Mouse (Mus musculus) lung, adult 10 weeks (tissue): ENCODE results near the gene Olfr1049. TPM values are rescaled to one million over a fixed set of nuclear protein-coding genes. Genes with fewer than 3 reads are reported as not detected.

Experiments used
- polyA plus RNA-seq: library from polyadenylated mRNA; stranded (reverse); fragments of 350-450 nt; fragmentation: Illumina TruSeq; extraction: RNeasy Lipid Tissue Mini Kit (QIAGEN cat#74804); gene quantifications from one replicate; pipeline ENCODE4 v1.2.3, GENCODE M21; 2014; ENCODE audit warnings: low read depth, low replicate concordance; ENCODE audit not compliant: insufficient read depth

Olfr1049 gene
- polyA plus RNA-seq: not detected

GRCm38 (mm10) chr2:86258228-86258627, at the start of gene Olfr1049:
Gene Olfr1049 (minus strand): TSS chr2:86258328.

GRCm38 (mm10) chr2:86292155-86292554, 34.0 kb upstream of the Olfr1049 start, which contains the start of gene Olfr1052:
Gene Olfr1052 (plus strand): TSS chr2:86292455.

DNA sequence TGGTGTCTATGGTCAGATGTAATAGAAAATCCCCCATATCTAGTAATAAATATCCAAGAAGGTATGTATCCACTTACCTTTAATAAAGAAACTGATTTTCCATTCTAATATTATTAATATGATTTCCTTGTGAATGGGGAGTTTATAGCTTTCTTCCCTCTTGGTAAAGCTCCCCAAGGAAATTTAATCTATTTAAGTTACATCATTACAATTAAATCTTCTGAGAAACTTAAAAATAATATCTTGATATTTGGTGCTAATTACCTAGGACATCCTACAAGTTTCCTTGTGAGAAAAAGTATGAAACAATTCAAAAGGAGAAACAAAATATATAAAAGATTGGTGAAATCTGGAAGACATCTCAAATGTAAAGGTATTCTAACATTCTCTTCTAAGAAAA, 20.9 kb upstream of the Olfr1049 start, which contains the start of gene Olfr1051:
TSS of gene Olfr1051 (minus strand) at position 101 of the 400 bp plus-strand sequence.

DNA sequence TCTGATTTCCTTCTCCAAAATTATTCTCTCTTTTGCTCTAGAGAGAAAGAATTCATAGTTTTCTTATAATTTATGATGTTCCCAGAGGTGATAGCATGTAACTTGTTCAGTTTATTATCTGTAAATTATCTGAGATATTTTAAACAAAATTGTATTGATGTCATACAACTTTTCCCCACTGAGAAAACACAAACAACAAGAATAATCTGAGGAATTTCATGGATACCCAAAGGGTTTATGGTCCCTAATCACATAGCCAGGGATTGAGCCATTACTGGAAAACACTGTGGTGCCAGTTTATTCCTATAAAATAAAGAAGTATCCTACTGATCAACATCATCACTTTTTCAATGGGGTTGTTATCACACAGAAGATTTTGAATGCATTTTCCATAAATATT, 17.9 kb downstream of the Olfr1049 start, which contains the start of gene Olfr1048:
TSS of gene Olfr1048 (minus strand) at position 101 of the 400 bp plus-strand sequence.

DNA sequence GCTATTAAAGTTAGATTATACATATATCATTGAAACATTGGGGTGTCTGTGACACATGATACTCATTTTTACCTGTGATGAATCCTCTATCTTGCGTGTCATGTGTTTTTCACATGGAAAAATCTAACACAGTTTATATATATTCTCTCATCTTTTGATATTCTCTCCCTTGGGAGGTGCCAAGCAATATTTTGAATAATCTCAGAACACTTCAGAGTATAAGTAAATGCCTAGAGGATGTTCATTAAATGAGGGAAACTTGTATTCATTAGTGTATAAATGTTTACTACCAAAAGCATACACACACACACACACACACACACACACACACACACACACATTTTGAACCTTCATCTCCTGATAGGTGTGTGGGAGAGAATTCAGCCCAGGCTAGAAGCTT, 26.8 kb downstream of the Olfr1049 start, which contains the start of gene Olfr1047:
TSS of gene Olfr1047 (minus strand) at position 101 of the 400 bp plus-strand sequence.

DNA sequence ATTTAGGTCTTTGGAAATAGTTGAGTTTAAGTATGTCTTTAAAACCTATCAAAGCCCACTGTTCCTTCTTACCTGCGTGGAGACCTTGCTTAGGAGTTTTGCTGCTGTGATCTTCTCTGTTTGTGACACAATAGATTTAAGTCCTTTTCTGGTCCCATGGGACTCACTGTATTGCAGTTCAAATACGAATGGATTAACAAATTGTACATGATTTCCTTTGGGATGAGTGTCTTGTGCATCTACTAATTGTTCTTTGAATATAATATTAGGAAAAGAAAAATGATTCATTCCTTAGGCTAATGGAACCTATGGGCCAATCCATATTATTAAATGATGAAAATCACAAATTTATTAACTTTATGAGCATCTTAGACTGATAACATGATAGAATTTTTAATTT, 38.9 kb downstream of the Olfr1049 start, which contains the start of gene Olfr1046:
TSS of gene Olfr1046 (minus strand) at position 101 of the 400 bp plus-strand sequence.

Other genes with a start within 250 kb of the Olfr1049 start
- 3.4 TPM for gene Olfr1033, start 237.7 kb downstream of the Olfr1049 start, polyA plus RNA-seq
- 0.06 TPM for gene Olfr1034, start 212.5 kb downstream of the Olfr1049 start, polyA plus RNA-seq
- gene Olfr1036, start 184.3 kb downstream of the Olfr1049 start, polyA plus RNA-seq: not detected
- gene Olfr1037, start 170.9 kb downstream of the Olfr1049 start, polyA plus RNA-seq: not detected
- gene Olfr1039, start 122.4 kb downstream of the Olfr1049 start, polyA plus RNA-seq: not detected
- not detected for gene Olfr1040, start 111.6 kb downstream of the Olfr1049 start, polyA plus RNA-seq
- gene Olfr1042, start 96.5 kb downstream of the Olfr1049 start, polyA plus RNA-seq: not detected
- gene Olfr1043, start 90.8 kb downstream of the Olfr1049 start, polyA plus RNA-seq: not detected
- not detected for gene Olfr1044, start 80.5 kb downstream of the Olfr1049 start, polyA plus RNA-seq
- gene Olfr52, start 72.6 kb downstream of the Olfr1049 start, polyA plus RNA-seq: not detected
- not detected for gene Olfr1045, start 55.3 kb downstream of the Olfr1049 start, polyA plus RNA-seq
- gene Olfr1046, start 39.0 kb downstream of the Olfr1049 start, polyA plus RNA-seq: not detected
- not detected for gene Olfr1047, start 26.9 kb downstream of the Olfr1049 start, polyA plus RNA-seq
- gene Olfr1048, start 18.0 kb downstream of the Olfr1049 start, polyA plus RNA-seq: not detected
- not detected for gene Olfr1051, start 20.8 kb upstream of the Olfr1049 start, polyA plus RNA-seq
- not detected for gene Olfr1052, start 34.1 kb upstream of the Olfr1049 start, polyA plus RNA-seq
- gene Olfr1053, start 57.0 kb upstream of the Olfr1049 start, polyA plus RNA-seq: not detected
- not detected for gene Olfr1054, start 77.1 kb upstream of the Olfr1049 start, polyA plus RNA-seq
- not detected for gene Olfr1055, start 92.0 kb upstream of the Olfr1049 start, polyA plus RNA-seq
- gene Olfr1056, start 104.1 kb upstream of the Olfr1049 start, polyA plus RNA-seq: not detected
- gene Olfr1057, start 120.1 kb upstream of the Olfr1049 start, polyA plus RNA-seq: not detected
- not detected for gene Olfr1058, start 130.2 kb upstream of the Olfr1049 start, polyA plus RNA-seq
- gene Olfr1061, start 155.7 kb upstream of the Olfr1049 start, polyA plus RNA-seq: not detected
- not detected for gene Olfr1062, start 168.4 kb upstream of the Olfr1049 start, polyA plus RNA-seq
- gene Olfr1065, start 192.3 kb upstream of the Olfr1049 start, polyA plus RNA-seq: not detected
- gene Olfr1066, start 197.9 kb upstream of the Olfr1049 start, polyA plus RNA-seq: not detected
- gene Olfr228, start 229.1 kb upstream of the Olfr1049 start, polyA plus RNA-seq: not detected